Mouse (Mus musculus) neural tube, embryonic 14.5 days (tissue): ENCODE results near the gene Fam117a. TPM values are rescaled to one million over a fixed set of nuclear protein-coding genes. Genes with fewer than 3 reads are reported as not detected.

Experiments used
- ATAC-seq: fragments of 200-750 bp; cut with Nextera tagmentation; 2 replicates; pipeline ENCODE4 v1.8.0; 2017; ENCODE audit warnings: low read depth, mild to moderate bottlenecking, moderate TSS enrichment, moderate library complexity
- H3K27ac ChIP-seq: fragments of 300-500 bp; sonication (generic); 2 replicates; pipeline ENCODE4 v1.5.1; 2014; ENCODE audit warnings: low read depth, mild to moderate bottlenecking, control low read depth, low read length, moderate library complexity, mixed read lengths
- H3K27me3 ChIP-seq: fragments of 300-500 bp; sonication (generic); 2 replicates; pipeline ENCODE4 v1.6.1; 2014; ENCODE audit warnings: low read length; ENCODE audit not compliant: control insufficient read depth, insufficient read depth
- H3K36me3 ChIP-seq: fragments of 300-500 bp; sonication (generic); 2 replicates; pipeline ENCODE4 v1.6.1; 2014; ENCODE audit warnings: low read length, mixed read lengths; ENCODE audit not compliant: control insufficient read depth, insufficient read depth
- H3K4me1 ChIP-seq: fragments of 300-500 bp; sonication (generic); 2 replicates; pipeline ENCODE4 v1.6.1; 2014; ENCODE audit warnings: low read length; ENCODE audit not compliant: control insufficient read depth, insufficient read depth
- H3K4me2 ChIP-seq: fragments of 300-500 bp; sonication (generic); 2 replicates; pipeline ENCODE4 v1.6.1; 2014; ENCODE audit warnings: mild to moderate bottlenecking, low read depth, low read length, control low read depth
- H3K4me3 ChIP-seq: fragments of 300-500 bp; sonication (generic); 2 replicates; pipeline ENCODE4 v1.5.1; 2014; ENCODE audit warnings: low read depth, low read length, control low read depth, mixed read lengths
- H3K9ac ChIP-seq: fragments of 300-500 bp; sonication (generic); replicated peaks from 2 replicates; pipeline ENCODE4 v1.6.1; 2014; ENCODE audit warnings: low read depth, mild to moderate bottlenecking, control low read depth, low read length, mixed read lengths
- H3K9me3 ChIP-seq: fragments of 300-500 bp; sonication (generic); 2 replicates; pipeline ENCODE4 v1.6.1; 2016; ENCODE audit warnings: low read length; ENCODE audit not compliant: control insufficient read depth
- WGBS: fragments of 180-500 bp; shearing (Covaris S2); extraction: QIAGEN DNeasy Blood & Tissue Kit; methylation state at CpG from one replicate; pipeline ENCODE4 v1.1.7; 2014; 5-methylcytosine and 5-hydroxymethylcytosine counted together
- polyA plus RNA-seq: library from polyadenylated mRNA; unstranded; fragments of >200 nt; fragmentation: Nextera tagmentation; extraction: Ambion mirVana; gene quantifications from 2 replicates; pipeline ENCODE4 v1.2.1, GENCODE M21; 2014

Fam117a gene
- 1.7 and 2.4 TPM in 2 replicates for polyA plus RNA-seq

- peak within 1 kb of the TSS; percentile 84 for H3K4me3 ChIP-seq
- H3K9ac ChIP-seq, result peak within 1 kb of the TSS; percentile 58
- 0% methylated on average over 26 of the region's 27 CpGs for WGBS
- H3K9me3 ChIP-seq, result no peaks in the 10 kb centered on the region
- no peaks in the 10 kb centered on the region for H3K27me3 ChIP-seq
- H3K4me1 ChIP-seq, result peaks cover 11% of the 10 kb centered on the region; the same call in 1 of the 2 replicates
- peak; percentile 98 for ATAC-seq
- peak within 1 kb of the TSS; percentile 57 for H3K4me2 ChIP-seq
- no peaks in the 10 kb centered on the region for H3K36me3 ChIP-seq
- no peak within 1 kb of the TSS for H3K27ac ChIP-seq
These were observed at the start of gene Fam117a for GRCm38 (mm10) chr11:95336568-95337128. TSS of gene Fam117a (plus strand) at chr11:95337018.

GRCm38 (mm10) chr11:95291998-95292397, 44.8 kb upstream of the Fam117a start:
- Histone ChIP-seq H3K9ac (no peak overlapping the region), H3K27me3 (no peaks in the 10 kb centered on the region), H3K4me2 (no peak overlapping the region), H3K4me3 (no peak overlapping the region), H3K9me3 (no peaks in the 10 kb centered on the region), H3K27ac (no peak overlapping the region), H3K36me3 (peaks cover 54% of the 10 kb centered on the region), H3K4me1 (no peaks in the 10 kb centered on the region)
- 87% methylated on average over 4 of the region's 4 CpGs for WGBS
- no peak for ATAC-seq

- WGBS, result 88% methylated on average over 8 of the region's 8 CpGs
- H3K27ac ChIP-seq, result no peak overlapping the region
- no peaks in the 10 kb centered on the region for H3K9me3 ChIP-seq
- no peaks in the 10 kb centered on the region for H3K4me1 ChIP-seq
- H3K4me2 ChIP-seq, result no peak overlapping the region
- no peak overlapping the region for H3K4me3 ChIP-seq
- peaks cover 46% of the 10 kb centered on the region for H3K36me3 ChIP-seq
- H3K27me3 ChIP-seq, result no peaks in the 10 kb centered on the region
- H3K9ac ChIP-seq, result no peak overlapping the region
- ATAC-seq, result no peak
These were observed 43.7 kb upstream of the Fam117a start for GRCm38 (mm10) chr11:95293017-95293624.

- ATAC-seq, result no peak
- WGBS, result 90% methylated on average over 12 of the region's 13 CpGs
- peaks cover 27% of the 10 kb centered on the region for H3K36me3 ChIP-seq
These were observed 41.1 kb upstream of the Fam117a start for GRCm38 (mm10) chr11:95295736-95296135.

GRCm38 (mm10) chr11:95298146-95298545, 38.7 kb upstream of the Fam117a start:
- ATAC-seq, result no peak
- Histone ChIP-seq H3K4me1 (no peaks in the 10 kb centered on the region), H3K27me3 (no peaks in the 10 kb centered on the region), H3K9ac (no peak overlapping the region), H3K4me2 (no peak overlapping the region), H3K4me3 (no peak overlapping the region), H3K27ac (no peak overlapping the region), H3K9me3 (no peaks in the 10 kb centered on the region), H3K36me3 (peaks cover 31% of the 10 kb centered on the region)
- 17% methylated on average over 2 of the region's 2 CpGs for WGBS

More at GRCm38 (mm10) chr11:95295736-95296135, 41.1 kb upstream of the Fam117a start:
- H3K9me3 ChIP-seq, result no peaks in the 10 kb centered on the region
- H3K4me1 ChIP-seq, result no peaks in the 10 kb centered on the region
- H3K9ac ChIP-seq, result no peak overlapping the region
- H3K4me2 ChIP-seq, result no peak overlapping the region
- H3K4me3 ChIP-seq, result no peak overlapping the region
- H3K27me3 ChIP-seq, result no peaks in the 10 kb centered on the region
- H3K27ac ChIP-seq, result no peak overlapping the region

GRCm38 (mm10) chr11:95299886-95300285, 36.9 kb upstream of the Fam117a start:
- WGBS, result 95% methylated on average over 12 of the region's 12 CpGs
- Histone ChIP-seq H3K36me3 (peaks cover 18% of the 10 kb centered on the region), H3K4me1 (no peaks in the 10 kb centered on the region), H3K27me3 (no peaks in the 10 kb centered on the region), H3K9me3 (no peaks in the 10 kb centered on the region), H3K27ac (no peak overlapping the region), H3K4me3 (no peak overlapping the region), H3K4me2 (no peak overlapping the region), H3K9ac (no peak overlapping the region)
- ATAC-seq, result no peak

- H3K27me3 ChIP-seq, result no peaks in the 10 kb centered on the region
- ATAC-seq, result no peak
- WGBS, result 50% methylated on average over 3 of the region's 3 CpGs
- H3K9me3 ChIP-seq, result no peaks in the 10 kb centered on the region
- no peak overlapping the region for H3K9ac ChIP-seq
- no peak overlapping the region for H3K4me3 ChIP-seq
- no peak overlapping the region for H3K27ac ChIP-seq
- peaks cover 18% of the 10 kb centered on the region for H3K36me3 ChIP-seq
- H3K4me2 ChIP-seq, result no peak overlapping the region
- H3K4me1 ChIP-seq, result no peaks in the 10 kb centered on the region
These were observed 35.0 kb upstream of the Fam117a start for GRCm38 (mm10) chr11:95301772-95302171.

GRCm38 (mm10) chr11:95305600-95305999, 31.2 kb upstream of the Fam117a start:
- no peak overlapping the region for H3K4me3 ChIP-seq
- no peak for ATAC-seq
- 91% methylated on average over 7 of the region's 7 CpGs for WGBS
- no peaks in the 10 kb centered on the region for H3K4me1 ChIP-seq
- no peaks in the 10 kb centered on the region for H3K27me3 ChIP-seq
- no peak overlapping the region for H3K4me2 ChIP-seq
- H3K9me3 ChIP-seq, result no peaks in the 10 kb centered on the region
- no peak overlapping the region for H3K9ac ChIP-seq
- no peak overlapping the region for H3K27ac ChIP-seq
- H3K36me3 ChIP-seq, result peaks cover 18% of the 10 kb centered on the region

- Histone ChIP-seq H3K9me3 (no peaks in the 10 kb centered on the region), H3K27ac (no peak overlapping the region), H3K36me3 (peaks cover 4% of the 10 kb centered on the region), H3K4me1 (peaks cover 7% of the 10 kb centered on the region; the same call in 1 of the 2 replicates), H3K27me3 (no peaks in the 10 kb centered on the region), H3K4me3 (no peak overlapping the region), H3K4me2 (no peak overlapping the region), H3K9ac (no peak overlapping the region)
- 83% methylated on average over 8 of the region's 8 CpGs for WGBS
- ATAC-seq, result no peak
These were observed 29.3 kb upstream of the Fam117a start for GRCm38 (mm10) chr11:95307526-95307925.
